Mouse (Mus musculus) kidney, postnatal 36 days (tissue): ENCODE results near the gene Zbtb48.

Experiments used
- DNase-seq, 2 experiments: peaks; one replicate each; pipeline ENCODE4 v3.0.0; 2021 to 2022; ENCODE audit warnings: mixed read lengths in 2 of 2

Gene Zbtb48

DNA sequence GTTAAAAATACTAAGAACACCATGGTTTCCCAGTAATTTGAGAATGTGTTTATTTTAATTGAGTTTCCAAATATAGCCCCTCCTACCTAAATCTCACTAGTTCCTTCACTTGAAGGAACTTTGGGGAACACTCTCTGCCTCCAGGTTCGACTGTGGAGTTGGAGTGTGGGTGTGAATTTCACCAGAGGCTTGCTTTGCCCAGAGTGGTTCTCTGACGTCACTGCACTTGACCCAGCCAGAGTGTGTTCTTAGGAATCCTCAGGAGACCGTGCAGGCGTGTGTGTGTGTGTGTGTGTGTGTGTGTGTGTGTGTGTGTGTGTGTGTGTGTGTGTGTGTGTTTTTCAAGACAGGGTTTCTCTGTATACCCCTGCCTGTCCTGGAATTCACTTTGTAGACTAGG is 26.6 kb downstream of the Zbtb48 start:
- no peak for DNase-seq

DNA sequence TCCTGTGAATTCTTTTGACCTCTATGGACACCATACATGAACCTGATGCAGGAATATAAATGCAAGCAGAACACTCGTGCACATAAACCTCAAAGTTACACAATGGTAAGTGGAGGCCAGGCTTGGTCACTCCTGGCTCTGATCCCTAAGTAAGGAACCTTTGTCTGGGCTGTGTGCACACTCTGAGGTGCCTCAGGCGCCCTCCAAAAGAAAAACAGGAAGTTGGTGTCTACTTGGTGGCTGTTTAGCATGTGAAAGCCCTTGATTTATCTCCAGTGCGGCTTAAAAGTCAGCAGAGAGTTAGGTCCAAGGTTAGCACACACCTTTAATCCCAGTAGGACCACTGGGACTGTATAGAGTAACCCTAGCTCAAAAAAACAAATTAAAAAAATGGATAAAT is 28.0 kb downstream of the Zbtb48 start:
- no peak for DNase-seq

DNA sequence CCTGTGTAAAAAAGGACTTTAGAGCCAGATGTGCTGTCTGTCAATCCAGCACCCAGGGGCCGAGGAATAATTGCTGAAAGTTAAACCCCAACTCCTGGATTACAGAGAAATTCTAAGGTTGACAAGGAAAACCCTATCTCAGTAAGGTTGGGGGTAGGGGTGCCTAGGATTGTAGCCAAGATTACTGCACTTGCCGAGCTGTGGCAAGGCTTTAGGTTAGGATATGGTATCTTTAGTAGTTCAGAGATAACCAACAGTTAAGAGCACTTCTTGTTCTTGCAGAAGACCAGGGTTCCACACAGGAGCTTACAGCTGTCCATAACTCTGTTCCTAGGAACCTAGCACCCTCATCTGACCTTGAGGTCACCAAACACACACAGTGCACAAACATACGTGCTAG is 29.8 kb downstream of the Zbtb48 start:
- no peak for DNase-seq

DNA sequence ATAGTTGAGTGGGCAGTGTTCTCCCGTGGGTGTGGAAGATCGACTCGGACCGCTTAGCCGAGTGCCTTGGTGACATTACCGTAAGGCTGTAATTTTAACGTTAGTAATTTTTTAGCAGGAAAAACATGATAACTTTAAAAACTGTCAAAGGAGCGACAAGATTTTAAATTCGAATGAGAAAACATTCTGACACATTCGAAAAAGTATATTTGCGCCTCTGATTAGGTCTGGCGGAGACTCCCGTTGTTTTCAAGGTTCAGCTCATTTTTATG is 30.6 kb downstream of the Zbtb48 start:
- DNase-seq = no peak

DNA sequence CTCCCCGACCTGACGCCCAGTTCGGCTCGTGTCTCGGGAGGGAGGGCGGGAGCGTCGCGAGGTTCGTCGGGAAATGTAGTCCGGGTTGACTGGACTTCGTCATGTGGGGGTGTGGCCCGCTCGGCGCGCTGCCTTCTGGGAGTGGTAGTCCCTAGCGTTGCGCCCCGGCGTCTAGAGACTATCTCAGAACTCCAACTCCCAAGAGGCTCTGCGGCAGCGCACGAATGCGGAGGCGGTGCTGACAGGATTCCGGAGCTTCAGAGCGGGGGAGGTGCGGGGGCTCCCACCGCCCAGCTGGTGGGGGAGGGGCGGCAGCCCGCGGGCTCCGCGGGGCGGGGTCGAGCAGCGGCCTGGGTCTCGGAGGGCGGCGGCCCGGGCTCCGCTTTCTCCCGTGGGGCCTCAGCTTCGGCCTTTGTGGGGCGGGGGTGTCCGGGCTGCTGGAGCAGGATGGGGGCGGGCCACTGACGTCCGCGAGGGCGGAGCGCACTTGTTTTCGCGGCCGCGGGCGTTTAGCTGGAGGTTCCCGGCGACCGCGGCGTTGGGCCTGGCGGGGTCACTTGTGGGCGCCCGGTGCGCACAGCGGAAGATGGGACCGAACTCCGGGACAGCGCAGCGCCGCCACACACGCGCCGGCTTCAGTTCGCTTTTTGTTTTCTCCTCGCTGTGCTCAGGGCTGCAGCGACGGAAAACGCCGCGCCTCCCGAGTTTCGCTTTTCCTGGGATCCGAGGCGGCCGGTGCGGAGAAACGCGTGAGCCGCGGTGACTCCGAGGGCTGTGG is 31.1 kb downstream of the Zbtb48 start, which contains the start of gene Phf13:
Gene Phf13, minus strand, starts transcription at position 86 of the 778 bp plus-strand sequence.
- peak; percentile 99 for DNase-seq

DNA sequence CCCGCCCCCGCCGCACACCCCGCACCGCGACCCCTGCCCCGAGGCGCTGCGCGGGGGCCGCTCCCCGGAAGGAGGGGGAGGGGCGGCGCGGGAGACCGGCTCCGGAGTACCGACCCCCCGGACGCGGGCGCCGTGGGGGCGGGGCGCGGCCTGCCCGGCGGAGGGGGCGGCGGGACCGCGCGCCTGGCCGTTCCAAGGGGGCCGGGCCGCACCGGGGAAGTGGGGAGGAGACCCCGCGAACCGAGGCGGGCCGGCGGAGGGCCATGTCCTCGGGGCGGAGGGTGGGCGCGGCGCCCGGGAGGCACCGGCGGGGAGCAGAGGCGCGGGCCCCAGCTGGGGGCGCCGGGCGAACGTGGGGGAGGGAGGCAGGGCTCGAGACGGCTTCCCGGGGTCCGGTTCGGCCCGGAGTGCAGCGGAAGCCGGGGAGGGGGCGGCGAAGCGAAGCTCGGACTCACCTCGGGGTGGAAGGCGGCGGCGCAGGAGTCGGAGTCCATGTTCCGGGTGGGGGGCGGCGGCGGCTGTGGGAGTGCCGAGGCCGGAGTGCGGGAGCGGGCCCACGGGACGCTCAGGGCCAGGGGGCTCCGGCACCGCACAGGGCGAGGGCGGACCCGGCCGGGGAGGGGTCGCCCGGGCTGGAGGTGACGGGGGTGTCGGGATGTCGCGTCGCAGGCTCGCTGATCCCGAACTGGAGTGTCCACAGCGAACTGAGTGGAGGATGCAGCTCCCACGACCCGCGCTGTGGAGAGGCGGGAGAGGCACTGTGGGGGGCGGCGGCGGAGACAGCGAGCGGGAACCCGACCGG is 31.9 kb downstream of the Zbtb48 start:
- DNase-seq = peak in 1 of 2 experiments; percentile 60

DNA sequence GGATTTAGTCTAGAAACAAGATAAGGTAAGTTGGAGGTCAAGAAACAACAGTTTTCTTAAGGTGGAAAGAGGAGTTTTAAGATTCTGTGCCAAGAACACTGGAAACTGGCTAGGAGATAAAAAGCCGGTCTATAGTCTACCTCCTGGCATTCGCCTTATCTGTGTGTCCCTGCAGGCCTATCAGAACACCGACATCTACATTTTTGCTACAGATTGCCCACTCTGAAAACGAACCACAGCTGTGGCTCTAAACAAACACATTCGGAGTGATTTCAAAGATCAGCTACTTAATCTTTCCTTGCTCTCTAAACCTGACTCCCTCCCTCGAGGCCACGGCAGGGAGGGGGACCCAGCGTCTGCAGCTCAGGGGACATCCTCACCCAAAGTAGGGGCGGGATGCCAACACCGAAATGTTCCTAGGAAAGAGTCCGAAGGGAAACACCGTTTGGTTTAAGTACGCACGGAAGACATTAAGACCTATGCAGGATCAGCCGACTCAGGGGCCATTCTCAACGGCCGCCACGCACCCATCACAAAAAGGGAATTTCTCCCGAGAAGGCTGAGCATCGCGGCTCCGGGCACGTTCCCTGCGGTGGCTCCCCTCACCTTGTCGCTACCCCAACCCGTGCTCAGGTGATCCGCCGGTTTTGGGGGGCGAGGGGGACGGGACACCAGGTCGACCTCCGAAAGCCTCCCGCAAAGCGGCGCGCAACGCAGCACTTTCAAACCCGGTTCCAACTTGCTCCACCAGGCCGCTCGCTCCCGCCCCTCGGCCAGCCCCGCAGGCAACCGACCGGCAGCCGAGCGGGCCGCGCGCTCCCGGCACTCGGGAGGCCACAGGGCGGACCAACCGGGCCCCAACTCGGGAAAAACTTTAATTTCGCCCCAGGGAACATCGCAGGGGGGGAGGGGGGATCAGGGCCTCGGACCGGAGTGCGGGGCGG is 33.0 kb downstream of the Zbtb48 start:
- DNase-seq = peak in 1 of 2 experiments; percentile 70

DNA sequence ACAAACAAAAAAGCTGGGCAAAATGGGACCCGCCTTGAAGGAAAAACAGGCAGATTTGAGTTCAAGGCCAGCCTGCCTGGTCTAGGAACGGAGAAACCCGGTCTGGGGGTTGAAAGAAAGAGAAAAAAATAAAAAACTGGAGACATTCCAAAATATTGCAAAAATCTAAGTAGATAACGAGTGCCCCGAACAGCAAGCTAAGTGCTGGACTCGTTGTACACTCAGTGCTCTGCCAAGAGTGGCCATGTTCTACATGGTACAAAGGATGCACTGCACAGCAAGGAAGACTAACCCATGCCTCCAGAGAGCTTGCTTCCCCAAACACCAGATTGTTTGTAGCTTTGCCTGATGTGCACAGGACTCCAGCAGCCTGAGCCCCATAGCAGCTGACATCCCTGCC is 34.4 kb downstream of the Zbtb48 start:
- DNase-seq = no peak

DNA sequence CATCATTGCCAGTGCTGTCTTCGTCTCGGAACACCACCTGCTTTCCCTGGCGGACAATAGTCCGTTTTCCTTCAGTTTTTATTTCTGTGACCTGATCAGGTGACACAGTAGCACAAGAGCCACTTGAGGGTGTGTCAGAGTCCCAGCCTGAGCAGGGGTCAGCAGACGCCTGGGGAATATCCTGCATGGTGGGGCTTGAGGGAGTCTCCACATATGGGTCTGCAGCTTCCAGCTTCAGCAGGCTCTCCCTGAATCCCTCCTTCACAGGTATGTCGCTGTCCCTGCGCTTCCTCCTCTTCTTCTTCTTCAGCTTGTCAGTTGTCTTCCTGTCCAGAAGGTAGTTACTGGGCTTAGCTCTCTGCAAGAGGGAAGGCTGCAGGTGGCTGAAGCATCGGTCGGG is 35.4 kb downstream of the Zbtb48 start:
- DNase-seq = no peak

DNA sequence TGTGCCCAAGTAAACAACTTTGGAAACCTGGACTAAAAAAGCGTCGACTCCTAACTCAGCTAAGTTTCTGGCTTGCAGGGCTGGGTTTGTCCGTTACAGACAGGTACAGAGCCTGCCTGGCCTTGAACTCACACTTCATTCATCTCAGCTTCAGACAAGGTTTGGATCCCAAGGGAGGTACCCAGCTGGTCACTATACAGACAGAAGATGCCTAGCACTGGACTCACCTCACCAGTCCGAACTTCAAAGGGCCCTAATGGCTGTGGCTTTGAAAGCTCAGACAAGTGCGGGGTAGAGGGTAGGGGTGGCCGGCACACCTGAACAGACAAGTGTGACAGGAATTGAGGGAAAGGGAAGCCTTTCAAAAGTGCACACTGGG is 38.4 kb downstream of the Zbtb48 start:
- DNase-seq = no peak

DNA sequence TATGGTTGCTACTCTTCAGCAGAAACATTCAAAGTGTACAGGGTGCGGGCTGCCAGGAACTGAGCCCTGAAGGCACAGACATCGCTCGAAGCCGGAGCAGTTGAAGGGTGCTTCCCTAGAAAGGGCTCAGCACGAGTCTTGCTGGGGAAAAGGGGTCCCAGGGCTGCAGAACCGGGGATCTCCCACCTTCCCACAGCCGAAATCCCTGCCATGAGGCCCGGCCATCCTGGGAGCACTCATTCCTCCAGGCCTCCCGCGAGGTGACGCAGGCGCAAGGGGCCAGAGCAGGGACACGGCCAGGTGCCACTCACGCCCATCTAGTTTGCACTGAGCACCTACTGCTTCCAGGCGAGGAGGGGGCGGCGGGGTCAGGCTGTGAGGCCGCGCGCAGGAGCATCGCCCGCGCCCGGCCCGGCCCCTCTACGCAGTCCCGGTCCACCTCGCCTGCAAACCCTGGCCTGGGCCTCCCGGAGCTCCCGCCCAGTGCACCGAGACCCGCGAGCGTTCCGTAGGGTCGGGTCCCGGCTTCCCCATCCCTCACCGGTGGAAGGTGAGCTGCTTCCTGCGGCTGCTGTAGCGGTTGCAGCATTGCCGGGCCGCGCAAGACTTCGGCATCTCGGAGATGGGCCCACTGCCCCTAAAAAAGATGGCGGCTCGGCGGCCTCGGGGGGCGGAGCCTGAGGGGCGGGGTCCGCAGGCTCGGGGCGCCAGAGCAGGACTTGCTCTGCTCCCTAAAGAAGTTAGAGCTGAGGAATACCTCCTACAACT is 38.9 kb downstream of the Zbtb48 start, which contains the start of gene Thap3:
Gene Thap3, minus strand, starts transcription at position 656 of the 768 bp plus-strand sequence.
- peak; percentile 77 to 94 for DNase-seq

DNA sequence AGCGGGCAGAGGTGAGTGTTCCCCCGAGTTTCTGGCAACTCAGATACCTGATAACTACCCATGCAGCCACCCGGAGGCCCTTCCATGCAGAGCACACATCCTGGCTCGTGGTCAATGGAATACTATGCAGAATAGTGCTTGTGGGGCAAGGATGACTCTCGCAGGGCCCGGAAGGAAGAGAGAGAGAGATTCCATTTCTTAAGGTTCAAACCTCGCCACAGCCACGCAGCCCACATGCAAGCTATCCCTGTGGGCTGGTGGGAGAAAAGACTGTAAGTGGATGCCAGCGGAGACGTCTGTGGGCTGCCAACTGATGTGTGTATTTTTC is 39.5 kb downstream of the Zbtb48 start:
- DNase-seq = no peak

DNA sequence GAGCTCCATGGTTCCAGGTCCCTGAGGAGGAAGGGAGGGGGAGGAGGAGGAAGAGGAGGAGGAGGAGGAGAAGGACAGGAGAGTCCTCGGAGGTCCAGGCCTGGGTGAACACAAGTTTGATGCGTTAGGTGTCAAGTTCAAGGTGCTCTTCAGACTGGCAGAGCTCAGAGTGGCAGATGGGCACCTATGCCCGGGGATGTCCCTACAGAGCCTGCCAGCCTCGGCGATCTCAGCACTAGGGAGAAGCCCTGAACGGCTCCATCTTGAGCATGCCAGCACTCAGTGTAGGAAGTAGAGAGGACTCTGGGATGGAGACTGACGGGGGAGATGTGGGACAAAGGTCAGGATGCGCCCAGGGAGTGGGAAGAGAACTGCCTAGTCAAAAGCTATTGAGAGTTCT is 40.8 kb downstream of the Zbtb48 start:
- DNase-seq = no peak

DNA sequence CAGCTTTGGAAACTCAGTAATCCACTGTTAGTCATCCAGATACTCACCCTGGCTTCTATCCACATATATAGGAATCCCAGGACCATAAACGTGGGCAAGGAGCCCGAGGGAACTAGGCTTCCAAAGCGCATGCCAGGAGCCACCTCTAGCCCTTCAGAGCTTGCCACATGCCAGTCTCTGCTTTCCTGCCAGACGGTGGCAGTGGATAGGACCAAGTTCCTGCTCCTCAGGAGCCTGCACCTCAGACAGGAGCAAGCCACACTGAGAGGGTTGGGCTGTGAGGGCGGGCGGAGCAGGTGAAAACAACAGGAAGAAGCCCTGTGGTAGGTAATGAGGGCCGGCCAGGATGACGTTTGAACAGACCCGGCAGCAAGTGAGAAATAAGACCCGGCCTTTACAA is 41.6 kb downstream of the Zbtb48 start:
- DNase-seq = peak; percentile 41 to 43

DNA sequence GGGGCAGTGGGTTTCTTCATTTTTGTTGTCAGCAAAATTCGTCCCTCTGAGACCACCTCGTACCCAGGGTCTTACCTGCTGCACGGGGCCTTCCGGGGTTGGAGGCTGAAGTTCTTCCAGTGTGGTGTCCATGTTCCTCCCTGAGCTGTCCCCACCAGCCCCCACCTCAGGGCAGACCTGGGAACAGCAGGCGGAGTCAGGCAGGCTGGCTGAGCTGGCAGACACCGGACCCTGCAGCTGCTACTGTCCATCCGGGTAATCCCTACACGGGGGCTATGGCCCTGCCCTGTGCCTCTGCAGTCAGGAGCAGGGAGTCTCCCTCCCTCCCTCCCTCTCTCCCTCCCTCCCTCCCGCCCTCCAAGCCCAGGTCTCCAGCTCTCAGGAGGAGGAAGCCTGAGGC is 43.9 kb downstream of the Zbtb48 start:
- DNase-seq = no peak

DNA sequence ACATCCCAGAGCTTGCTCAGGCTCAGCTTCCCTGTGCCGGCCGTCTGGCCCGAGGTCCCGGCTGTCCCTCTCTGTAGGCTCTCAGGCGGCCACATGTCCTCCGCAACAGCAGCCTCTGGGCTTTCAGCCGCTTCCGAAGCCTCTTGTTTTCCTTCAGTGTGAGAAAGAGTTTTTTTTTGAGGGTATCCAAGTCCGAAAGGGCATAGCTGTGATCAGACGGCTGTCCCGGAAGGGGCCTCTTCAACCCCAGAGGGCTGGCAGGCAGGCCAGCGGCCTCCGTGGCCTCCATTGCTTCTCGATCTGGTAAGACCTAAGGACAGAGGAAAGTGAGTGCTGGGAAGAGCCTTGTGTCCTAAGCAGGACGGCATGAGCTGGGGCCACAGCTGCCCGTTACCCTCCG is 44.4 kb downstream of the Zbtb48 start:
- no peak for DNase-seq

DNA sequence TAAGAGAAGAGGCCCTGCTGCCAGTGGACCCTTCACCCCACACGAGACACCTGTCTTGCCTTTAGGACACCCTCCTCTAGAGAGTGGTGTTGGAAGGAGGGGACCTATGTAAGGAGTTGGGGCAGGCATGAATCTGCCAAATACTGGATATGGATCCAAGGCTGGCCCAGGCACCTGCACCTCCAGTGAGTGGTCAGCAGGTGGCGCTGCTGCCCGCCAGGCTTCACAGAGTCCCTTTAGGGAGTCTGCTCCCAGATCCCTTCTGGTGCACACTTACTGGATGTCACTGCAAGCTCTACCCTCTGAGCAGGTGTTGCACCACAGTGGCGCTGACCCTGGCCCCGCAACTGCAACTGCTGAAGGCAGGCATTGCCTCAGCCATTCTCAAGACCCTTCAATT is 46.1 kb downstream of the Zbtb48 start:
- DNase-seq = peak; percentile 78 to 88

DNA sequence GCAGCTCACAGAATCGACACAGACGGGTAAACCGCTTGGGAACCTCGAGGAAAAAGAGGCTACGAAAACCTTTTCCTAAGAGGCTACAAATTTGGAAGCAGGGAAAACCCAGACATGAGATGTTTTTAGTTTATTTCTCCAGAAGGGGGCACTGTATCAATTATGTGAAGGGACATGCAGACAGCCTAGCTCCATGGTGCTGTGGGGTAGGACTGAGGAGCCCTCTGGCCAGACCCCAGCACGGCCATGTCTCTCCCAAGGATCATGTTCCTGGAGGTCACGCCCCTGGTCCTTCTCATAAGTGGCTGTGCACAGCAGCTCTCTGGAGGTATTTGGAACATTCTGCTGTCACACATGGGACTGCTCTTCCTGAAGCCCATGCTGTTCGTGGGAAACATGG is 46.8 kb downstream of the Zbtb48 start:
- DNase-seq = peak in 1 of 2 experiments; percentile 13

DNA sequence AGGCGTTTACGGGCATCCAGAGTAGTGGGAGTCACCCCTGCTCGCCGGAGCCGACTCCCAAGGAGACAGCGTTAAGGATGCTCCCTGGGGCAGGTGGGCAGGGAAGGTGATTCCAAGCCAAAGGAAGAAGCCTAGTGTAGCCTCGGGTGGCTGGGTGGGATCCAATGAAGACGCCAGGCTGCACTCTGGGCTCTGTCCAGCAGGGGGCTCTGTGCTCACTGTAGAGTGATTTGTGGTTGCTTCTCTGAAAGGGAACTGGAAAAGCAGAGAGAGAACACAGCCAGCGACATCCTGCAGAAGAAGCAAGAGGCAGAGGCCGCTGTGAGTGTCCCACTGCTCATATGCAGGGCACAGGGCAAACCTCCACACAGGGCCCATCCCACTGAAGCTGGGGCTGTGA is 49.7 kb downstream of the Zbtb48 start:
- DNase-seq = peak; percentile 77 to 93

DNA sequence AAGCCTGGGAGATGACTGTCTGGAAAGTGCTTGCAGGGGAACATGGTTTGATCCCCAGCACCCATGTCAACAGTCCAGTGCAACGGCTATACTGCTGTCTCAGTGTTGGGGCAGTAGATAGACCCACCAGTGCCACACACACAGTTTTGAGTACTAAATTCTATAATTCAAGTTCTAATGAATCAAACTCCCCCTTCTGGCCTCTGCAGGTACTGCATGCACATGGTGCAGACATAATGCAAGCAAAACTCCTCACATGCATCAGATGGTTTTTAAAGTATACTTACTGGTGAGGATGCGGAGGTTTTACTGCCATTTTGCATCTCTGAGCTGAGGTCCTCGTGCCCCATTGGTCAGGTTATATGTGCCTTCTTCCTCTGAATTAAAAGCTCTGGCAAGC is 52.0 kb downstream of the Zbtb48 start:
- peak; percentile 21 to 75 for DNase-seq

DNA sequence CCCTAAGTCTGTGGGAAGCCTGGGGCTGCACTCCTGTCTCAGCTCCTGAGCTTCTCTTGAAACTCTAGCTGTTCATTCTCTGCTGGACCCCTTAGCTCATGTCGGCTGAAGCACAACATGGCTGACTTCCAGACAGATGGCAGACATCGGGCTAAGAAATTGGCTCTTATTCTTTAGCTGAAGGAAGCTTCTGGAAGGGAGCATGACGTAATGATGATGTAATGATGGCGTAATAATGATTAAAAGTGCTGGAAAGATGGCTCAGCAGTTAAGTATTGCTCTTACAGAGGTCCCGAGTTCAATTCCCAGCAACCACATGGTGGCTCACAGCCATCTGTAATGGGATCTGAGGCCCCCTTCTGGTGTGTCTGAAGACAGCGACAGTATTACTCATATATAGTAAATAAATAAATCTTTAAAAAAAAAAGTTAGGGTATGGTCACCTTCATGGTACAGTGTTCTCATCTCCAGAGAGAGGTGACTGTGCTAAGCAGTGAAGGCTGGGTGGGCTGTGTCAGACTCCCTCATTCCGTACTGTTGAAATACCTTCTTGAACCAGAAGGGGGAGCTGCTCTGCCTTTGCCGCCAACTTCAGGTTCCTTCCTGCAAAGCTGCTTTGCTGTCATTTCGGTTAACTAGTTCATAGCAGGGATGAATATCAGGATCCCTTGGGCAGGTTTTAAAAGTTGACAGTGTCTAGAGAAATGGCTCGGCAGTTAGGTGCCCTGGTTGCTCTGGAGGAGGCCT is 55.1 kb downstream of the Zbtb48 start:
- peak in 1 of 2 experiments; percentile 30 for DNase-seq
